Mouse (Mus musculus) embryonic facial prominence, embryonic 10.5 days (tissue): Measurements from ENCODE around the gene Ikzf3. TPM values are rescaled to one million over a fixed set of nuclear protein-coding genes. Genes with fewer than 3 reads are reported as not detected.
A peak's percentile ranks its signal among the peaks of the same experiment; 100 is the strongest.

Source experiments
- DNase-seq: peaks from one replicate; pipeline ENCODE4 v3.0.0-alpha.2; 2017; ENCODE audit warnings: low spot score
- H3K27ac ChIP-seq: fragments of 300-500 bp; sonication (generic); replicated peaks from 2 replicates; pipeline ENCODE4 v1.5.1; 2016; ENCODE audit warnings: mild to moderate bottlenecking
- H3K27me3 ChIP-seq: fragments of 300-500 bp; sonication (generic); replicated peaks from 2 replicates; pipeline ENCODE4 v1.6.1; 2016; ENCODE audit warnings: low read depth, mild to moderate bottlenecking; ENCODE audit not compliant: poor library complexity, severe bottlenecking
- H3K36me3 ChIP-seq: fragments of 300-500 bp; sonication (generic); replicated peaks from 2 replicates; pipeline ENCODE4 v1.6.1; 2016; ENCODE audit warnings: mild to moderate bottlenecking, moderate library complexity
- H3K4me1 ChIP-seq: fragments of 300-500 bp; sonication (generic); 2 replicates; pipeline ENCODE4 v1.6.1; 2016
- H3K4me3 ChIP-seq: fragments of 300-500 bp; sonication (generic); 2 replicates; pipeline ENCODE4 v1.5.1; 2016; ENCODE audit warnings: mild to moderate bottlenecking, moderate library complexity
- H3K9me3 ChIP-seq: fragments of 300-500 bp; sonication (generic); 2 replicates; pipeline ENCODE4 v1.6.1; 2016; ENCODE audit warnings: mild to moderate bottlenecking
- WGBS: fragments of 180-500 bp; shearing (Covaris S2); methylation state at CpG from one replicate; pipeline ENCODE4 v1.1.7; 2016; 5-methylcytosine and 5-hydroxymethylcytosine counted together
- polyA plus RNA-seq: library from polyadenylated mRNA; unstranded; fragments of >200 nt; fragmentation: Nextera tagmentation; extraction: Ambion mirVana; gene quantifications from 2 replicates; pipeline ENCODE4 v1.2.1, GENCODE M21; 2016

Ikzf3 gene
- polyA plus RNA-seq, 1 experiment from 2014 or later: 0.05 TPM

- Histone ChIP-seq H3K4me3 (no peak overlapping the region), H3K4me1 (peaks cover 29% of the 10 kb centered on the region), H3K36me3 (no peaks in the 10 kb centered on the region), H3K9me3 (no peaks in the 10 kb centered on the region), H3K27me3 (peaks cover 20% of the 10 kb centered on the region), H3K27ac (no peak overlapping the region)
- 13% methylated on average over 7 of the region's 7 CpGs for WGBS
- peak; percentile 38 for DNase-seq
Measured at GRCm38 (mm10) chr11:98492959-98493358, 52.9 kb downstream of the Ikzf3 start.

GRCm38 (mm10) chr11:98491571-98491970 is 54.3 kb downstream of the Ikzf3 start:
- WGBS: 79% methylated on average over 7 of the region's 7 CpGs
- peaks cover 19% of the 10 kb centered on the region for H3K4me1 ChIP-seq
- H3K4me3 ChIP-seq: no peak overlapping the region
- no peak overlapping the region for H3K27ac ChIP-seq
- no peak for DNase-seq
- H3K9me3 ChIP-seq: no peaks in the 10 kb centered on the region
- H3K36me3 ChIP-seq: no peaks in the 10 kb centered on the region
- peaks cover 20% of the 10 kb centered on the region for H3K27me3 ChIP-seq

- Histone ChIP-seq H3K27ac (no peak overlapping the region), H3K4me1 (peaks cover 19% of the 10 kb centered on the region), H3K4me3 (no peak overlapping the region), H3K9me3 (no peaks in the 10 kb centered on the region), H3K27me3 (peaks cover 7% of the 10 kb centered on the region; the same call in 1 of the 2 replicates), H3K36me3 (no peaks in the 10 kb centered on the region)
- no peak for DNase-seq
- 74% methylated on average over 20 of the region's 20 CpGs for WGBS
Measured at GRCm38 (mm10) chr11:98488540-98489234, 57.1 kb downstream of the Ikzf3 start.

GRCm38 (mm10) chr11:98487526-98488040 is 58.2 kb downstream of the Ikzf3 start:
- 65% methylated on average over 5 of the region's 5 CpGs for WGBS
- Histone ChIP-seq H3K4me3 (no peak overlapping the region), H3K27ac (no peak overlapping the region), H3K36me3 (no peaks in the 10 kb centered on the region), H3K9me3 (no peaks in the 10 kb centered on the region), H3K27me3 (0 out of 2 replicates have a peak, but pooled peaks cover 5% of the 10 kb centered on the region), H3K4me1 (peaks cover 9% of the 10 kb centered on the region)
- no peak for DNase-seq

GRCm38 (mm10) chr11:98485749-98486148 is 60.1 kb downstream of the Ikzf3 start:
- WGBS: 87% methylated on average over 2 of the region's 2 CpGs
- H3K36me3 ChIP-seq: no peaks in the 10 kb centered on the region
- H3K4me3 ChIP-seq: no peak overlapping the region
- H3K27ac ChIP-seq: no peak overlapping the region
- H3K4me1 ChIP-seq: peaks cover 8% of the 10 kb centered on the region
- peaks cover 5% of the 10 kb centered on the region; the same call in 1 of the 2 replicates for H3K27me3 ChIP-seq
- DNase-seq: no peak
- no peaks in the 10 kb centered on the region for H3K9me3 ChIP-seq

- Histone ChIP-seq H3K4me1 (peaks cover 17% of the 10 kb centered on the region), H3K36me3 (no peaks in the 10 kb centered on the region), H3K27me3 (peaks cover 5% of the 10 kb centered on the region; the same call in 1 of the 2 replicates), H3K27ac (no peak overlapping the region), H3K4me3 (no peak overlapping the region), H3K9me3 (no peaks in the 10 kb centered on the region)
- WGBS: 83% methylated on average over 10 of the region's 10 CpGs
- no peak for DNase-seq
Measured at GRCm38 (mm10) chr11:98482067-98482466, 63.8 kb downstream of the Ikzf3 start.

GRCm38 (mm10) chr11:98481231-98481630 is 64.6 kb downstream of the Ikzf3 start:
- H3K36me3 ChIP-seq: no peaks in the 10 kb centered on the region
- no peak overlapping the region for H3K27ac ChIP-seq
- DNase-seq: no peak
- peaks cover 5% of the 10 kb centered on the region; the same call in 1 of the 2 replicates for H3K27me3 ChIP-seq
- 51% methylated on average over 6 of the region's 6 CpGs for WGBS
- peaks cover 17% of the 10 kb centered on the region for H3K4me1 ChIP-seq
- no peak overlapping the region for H3K4me3 ChIP-seq
- H3K9me3 ChIP-seq: no peaks in the 10 kb centered on the region

GRCm38 (mm10) chr11:98479940-98480497 is 65.8 kb downstream of the Ikzf3 start:
- WGBS: 87% methylated on average over 12 of the region's 12 CpGs
- Histone ChIP-seq H3K4me3 (no peak overlapping the region), H3K27me3 (peaks cover 5% of the 10 kb centered on the region; the same call in 1 of the 2 replicates)

GRCm38 (mm10) chr11:98479026-98479939 is 66.5 kb downstream of the Ikzf3 start:
- no peaks in the 10 kb centered on the region for H3K36me3 ChIP-seq
- H3K27ac ChIP-seq: no peak overlapping the region
- peaks cover 1% of the 10 kb centered on the region; the same call in 1 of the 2 replicates for H3K27me3 ChIP-seq
- no peaks in the 10 kb centered on the region for H3K9me3 ChIP-seq
- WGBS: 71% methylated on average over 13 of the region's 13 CpGs
- H3K4me1 ChIP-seq: peaks cover 17% of the 10 kb centered on the region
- DNase-seq: no peak
- no peak overlapping the region for H3K4me3 ChIP-seq

More at GRCm38 (mm10) chr11:98479940-98480497, 65.8 kb downstream of the Ikzf3 start:
- no peaks in the 10 kb centered on the region for H3K36me3 ChIP-seq
- H3K27ac ChIP-seq: no peak overlapping the region
- H3K9me3 ChIP-seq: no peaks in the 10 kb centered on the region
- no peak for DNase-seq
- H3K4me1 ChIP-seq: peaks cover 17% of the 10 kb centered on the region

GRCm38 (mm10) chr11:98477011-98477701 is 68.7 kb downstream of the Ikzf3 start:
- H3K36me3 ChIP-seq: no peaks in the 10 kb centered on the region
- DNase-seq: no peak
- H3K27ac ChIP-seq: no peak overlapping the region
- WGBS: 73% methylated on average over 14 of the region's 14 CpGs
- H3K4me3 ChIP-seq: no peak overlapping the region
- H3K9me3 ChIP-seq: no peaks in the 10 kb centered on the region
- peaks cover 30% of the 10 kb centered on the region for H3K4me1 ChIP-seq
- H3K27me3 ChIP-seq: no peaks in the 10 kb centered on the region; the same call in 1 of the 2 replicates

GRCm38 (mm10) chr11:98476434-98476807 is 69.4 kb downstream of the Ikzf3 start:
- Histone ChIP-seq H3K4me1 (peaks cover 35% of the 10 kb centered on the region), H3K4me3 (no peak overlapping the region), H3K27ac (no peak overlapping the region), H3K9me3 (no peaks in the 10 kb centered on the region), H3K36me3 (no peaks in the 10 kb centered on the region), H3K27me3 (0 out of 2 replicates have a peak, but pooled peaks cover 6% of the 10 kb centered on the region)
- no peak for DNase-seq
- 84% methylated on average over 4 of the region's 4 CpGs for WGBS
